Mouse (Mus musculus): ENCODE results near the gene Ltv1.

DNA sequence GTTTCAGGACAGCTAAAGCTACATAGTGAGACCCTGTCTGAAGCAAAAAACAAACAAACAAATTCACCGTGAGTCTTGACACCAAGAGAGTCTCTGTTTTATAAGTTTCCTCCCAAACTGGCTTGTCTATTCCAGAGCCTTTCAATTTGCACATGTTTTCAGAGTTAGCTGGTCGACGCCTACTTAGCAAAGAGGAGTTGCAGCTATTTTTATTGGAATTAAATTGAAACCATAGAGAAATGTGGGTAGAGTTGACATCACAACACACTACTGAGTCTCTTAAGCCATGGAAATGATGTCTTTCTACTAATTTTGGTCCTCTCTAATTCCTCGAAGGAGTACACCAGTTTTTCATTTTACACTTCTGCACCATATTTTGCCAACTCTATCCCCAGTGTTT lies 32.1 kb downstream of the Ltv1 start:
- no peak for TF ChIP-seq CTCF (IDR thresholded peaks at IDR 0.05; ENCODE audit: borderline replicate concordance, insufficient read depth, low read depth, low read length)
- no peak for TF ChIP-seq POLR2A (IDR thresholded peaks at IDR 0.05; ENCODE audit: borderline replicate concordance, insufficient read depth, low read length)

Measured in cerebellum, adult 2 months (tissue).